Mouse (Mus musculus) liver, adult 2 months (tissue): ENCODE measurements at regions not wholly inside any gene's neighbourhood (a gene's known extent, or its start where the extent isn't known, plus 50 kb on each side); places are given as distances from the start of the nearest gene placed in this dataset.

Source experiments
- CTCF ChIP-seq: fragments of 200-500 bp; IDR thresholded peaks from 2 replicates; pipeline ENCODE4 v1.5.1; 2011; ENCODE audit warnings: low read depth, low read length, control low read depth
- POLR2A ChIP-seq: fragments of 200-500 bp; IDR thresholded peaks from 2 replicates; pipeline ENCODE4 v1.6.1; 2011; ENCODE audit warnings: low read length, control low read depth; ENCODE audit not compliant: insufficient read depth; ENCODE audit errors: extremely low read depth

DNA sequence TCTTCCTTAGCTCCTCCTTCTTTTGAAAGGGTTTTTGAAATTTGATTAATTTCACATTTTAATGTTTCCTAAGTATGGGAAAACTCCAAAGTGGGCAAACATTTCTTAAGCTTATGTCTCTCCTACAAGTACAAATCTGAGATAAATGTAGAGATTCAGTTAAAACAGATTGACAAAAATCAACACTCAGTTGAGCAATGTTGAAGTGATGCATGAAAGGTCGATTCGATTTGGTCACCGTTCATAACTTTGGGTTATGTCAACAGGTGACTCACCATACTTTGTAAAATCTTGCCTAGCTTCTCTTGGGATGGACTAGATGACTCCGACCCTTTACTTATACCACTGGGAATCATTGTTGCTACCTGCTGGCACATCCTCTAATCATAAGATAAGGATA lies 157.7 kb upstream of the Nr2f2 start:
- TF ChIP-seq POLR2A (no peak), CTCF (no peak)
